Mouse (Mus musculus): ENCODE results near the gene Lnpep.
"Not testable (repeated sequence)": the region's sequence is repeated elsewhere in the genome, so short reads cannot be mapped to it uniquely, and the experiment has no call there.

Lnpep gene

GRCm38 (mm10) chr17:17624957-17625586 is at the start of gene Lnpep:
Gene Lnpep, minus strand, starts transcription at chr17:17625050.
- DNase-seq (ENCODE audit: low read depth) = peak; percentile 84

- DNase-seq (ENCODE audit: low read depth) = no peak
These were observed 31.0 kb upstream of the Lnpep start for GRCm38 (mm10) chr17:17655829-17656176.

GRCm38 (mm10) chr17:17654997-17655828 is 30.4 kb upstream of the Lnpep start:
- DNase-seq (ENCODE audit: low read depth) = no peak

- DNase-seq (ENCODE audit: low read depth) = no peak
These were observed 27.7 kb upstream of the Lnpep start for GRCm38 (mm10) chr17:17652570-17652969.

- DNase-seq (ENCODE audit: low read depth) = peak; percentile 48
These were observed 20.9 kb upstream of the Lnpep start for GRCm38 (mm10) chr17:17645738-17646137.

GRCm38 (mm10) chr17:17637387-17637786 is 12.5 kb upstream of the Lnpep start:
- DNase-seq (ENCODE audit: low read depth) = no peak

- no peak for DNase-seq (ENCODE audit: low read depth)
These were observed 11.3 kb upstream of the Lnpep start for GRCm38 (mm10) chr17:17636147-17636546.

- DNase-seq (ENCODE audit: low read depth) = no peak
These were observed 9.2 kb upstream of the Lnpep start for GRCm38 (mm10) chr17:17634033-17634432.

GRCm38 (mm10) chr17:17631985-17632384 is 7.1 kb upstream of the Lnpep start:
- DNase-seq (ENCODE audit: low read depth) = no peak

GRCm38 (mm10) chr17:17628237-17628879 is 3.5 kb upstream of the Lnpep start:
- not testable (repeated sequence) for DNase-seq (ENCODE audit: low read depth)

GRCm38 (mm10) chr17:17627558-17627957 is 2.7 kb upstream of the Lnpep start:
- DNase-seq (ENCODE audit: low read depth) = no peak

- DNase-seq (ENCODE audit: low read depth) = no peak
These were observed 1.2 kb upstream of the Lnpep start for GRCm38 (mm10) chr17:17625887-17626679.

GRCm38 (mm10) chr17:17624421-17624956 is 361 bp downstream of the Lnpep start:
- peak; percentile 89 for DNase-seq (ENCODE audit: low read depth)

- DNase-seq (ENCODE audit: low read depth) = no peak
These were observed 895 bp downstream of the Lnpep start for GRCm38 (mm10) chr17:17623890-17624420.

GRCm38 (mm10) chr17:17623221-17623889 is 1.5 kb downstream of the Lnpep start:
- DNase-seq (ENCODE audit: low read depth) = no peak

- no peak for DNase-seq (ENCODE audit: low read depth)
These were observed 2.3 kb downstream of the Lnpep start for GRCm38 (mm10) chr17:17622576-17622975.

GRCm38 (mm10) chr17:17621586-17621985 is 3.3 kb downstream of the Lnpep start:
- DNase-seq (ENCODE audit: low read depth) = no peak

GRCm38 (mm10) chr17:17618463-17618862 is 6.4 kb downstream of the Lnpep start:
- DNase-seq (ENCODE audit: low read depth) = no peak

- DNase-seq (ENCODE audit: low read depth) = no peak
These were observed 7.2 kb downstream of the Lnpep start for GRCm38 (mm10) chr17:17617440-17618204.

GRCm38 (mm10) chr17:17612336-17612735 is 12.5 kb downstream of the Lnpep start:
- no peak for DNase-seq (ENCODE audit: low read depth)
